Mouse (Mus musculus): ENCODE data around the gene 6430548M08Rik.

GRCm38 (mm10) chr8:120202546-120202945 is 88.6 kb downstream of the 6430548M08Rik start:
- TF ChIP-seq CTCF (IDR thresholded peaks at IDR 0.05; ENCODE audit: low read depth): no peak
- TF ChIP-seq EP300 (IDR thresholded peaks at IDR 0.05; ENCODE audit: low read depth): no peak
